Mouse (Mus musculus) adrenal gland, adult 10 weeks (tissue): ENCODE results near the gene Kcnh1. TPM values are rescaled to one million over a fixed set of nuclear protein-coding genes. Genes with fewer than 3 reads are reported as not detected.

Experiments used
- polyA plus RNA-seq: library from polyadenylated mRNA; stranded (reverse); fragments of 350-450 nt; fragmentation: Illumina TruSeq; extraction: RNeasy Lipid Tissue Mini Kit (QIAGEN cat#74804); gene quantifications from one replicate; pipeline ENCODE4 v1.2.3, GENCODE M21; 2014; ENCODE audit warnings: low read depth, low replicate concordance

Kcnh1 gene
- polyA plus RNA-seq, result not detected

DNA sequence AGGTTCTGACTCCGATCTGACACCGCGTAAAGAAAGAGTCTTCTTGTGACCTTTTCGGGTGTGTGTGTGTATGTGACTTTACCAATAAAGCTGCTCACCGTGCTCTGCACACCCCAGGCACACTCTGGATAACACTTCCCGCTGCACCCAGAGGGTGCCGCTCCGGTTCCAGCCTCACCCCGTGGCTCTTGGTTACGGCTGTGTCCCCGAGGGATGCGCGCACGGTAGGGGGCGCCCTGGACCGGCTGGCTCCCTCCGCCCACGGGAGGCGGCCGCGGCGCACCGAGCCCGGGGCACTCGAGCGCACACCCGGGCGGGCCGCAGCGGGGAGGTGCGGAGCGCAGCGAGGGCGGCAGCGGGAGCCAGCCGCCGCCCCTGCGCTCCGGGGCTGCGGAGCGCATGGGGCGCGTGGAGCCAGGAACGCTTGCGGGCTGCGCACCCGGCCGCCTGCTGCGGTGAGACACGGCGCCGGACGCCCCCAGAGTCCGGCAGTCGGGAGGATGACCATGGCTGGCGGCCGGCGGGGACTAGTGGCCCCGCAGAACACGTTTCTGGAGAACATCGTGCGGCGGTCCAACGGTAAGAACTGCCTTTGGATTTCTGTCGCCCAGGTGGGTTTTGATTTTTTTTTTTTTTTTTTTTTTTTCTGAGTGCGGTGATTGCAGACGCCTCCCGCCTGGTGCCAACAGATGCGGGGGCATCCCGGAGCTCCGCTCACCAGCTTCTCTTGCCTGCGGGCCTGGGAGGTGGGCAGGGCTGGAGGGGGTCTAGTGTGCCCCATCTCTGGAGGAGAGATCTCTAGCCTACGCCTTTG is at the start of gene Kcnh1:
Gene Kcnh1, plus strand, starts transcription at position 267 of the 814 bp plus-strand sequence.

Other genes starting within 250 kb of the Kcnh1 start
- not detected for gene Rd3, start 213.4 kb upstream of the Kcnh1 start, polyA plus RNA-seq
- 1.4 TPM for gene Traf5, start 98.2 kb upstream of the Kcnh1 start, polyA plus RNA-seq
- 22.6 TPM for gene Rcor3, start 52.7 kb upstream of the Kcnh1 start, polyA plus RNA-seq